Mouse (Mus musculus): ENCODE data around the gene Mfsd6l.

Gene Mfsd6l

DNA sequence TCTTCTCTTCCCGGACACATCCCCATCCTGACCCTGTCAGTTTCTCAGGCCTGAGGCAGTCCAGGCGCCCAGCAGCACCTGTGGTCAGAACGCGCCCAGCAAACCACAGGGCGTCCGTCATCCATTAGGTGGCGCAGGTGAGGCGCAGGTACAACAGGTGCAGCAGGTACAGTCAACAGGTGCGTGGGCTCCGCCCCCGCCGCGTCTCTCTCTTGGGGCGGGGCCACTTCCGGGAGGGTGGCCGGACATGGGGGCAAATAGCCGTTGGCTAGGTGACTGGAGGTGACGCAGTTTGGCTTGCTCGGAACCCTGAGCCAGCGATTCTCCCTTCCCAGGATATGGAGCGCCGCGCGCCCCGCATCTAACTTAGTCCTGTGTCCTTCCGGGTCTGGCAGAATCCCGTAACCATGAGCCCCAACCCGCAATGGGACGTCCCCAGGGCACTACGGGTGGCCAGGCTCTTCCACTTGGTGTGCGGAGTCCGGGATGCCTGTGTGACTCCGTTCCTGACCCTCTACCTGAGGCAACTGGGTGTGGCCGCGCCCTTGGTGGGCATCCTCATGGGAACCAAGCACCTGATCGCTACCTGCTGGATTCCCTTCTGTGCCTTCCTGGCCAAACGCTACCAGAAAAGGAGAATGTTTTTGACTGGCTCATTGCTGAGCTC, at the start of gene Mfsd6l:
TSS of gene Mfsd6l (plus strand) at position 269 of the 667 bp plus-strand sequence.
- no peak for DNase-seq (ENCODE audit: low spot score)

- DNase-seq (ENCODE audit: low spot score): no peak
These were observed 48.7 kb upstream of the Mfsd6l start for GRCm38 (mm10) chr11:68507246-68507645.

GRCm38 (mm10) chr11:68508619-68509018, 47.4 kb upstream of the Mfsd6l start:
- no peak for DNase-seq (ENCODE audit: low spot score)

GRCm38 (mm10) chr11:68509194-68509593, 46.8 kb upstream of the Mfsd6l start:
- DNase-seq (ENCODE audit: low spot score): no peak

DNA sequence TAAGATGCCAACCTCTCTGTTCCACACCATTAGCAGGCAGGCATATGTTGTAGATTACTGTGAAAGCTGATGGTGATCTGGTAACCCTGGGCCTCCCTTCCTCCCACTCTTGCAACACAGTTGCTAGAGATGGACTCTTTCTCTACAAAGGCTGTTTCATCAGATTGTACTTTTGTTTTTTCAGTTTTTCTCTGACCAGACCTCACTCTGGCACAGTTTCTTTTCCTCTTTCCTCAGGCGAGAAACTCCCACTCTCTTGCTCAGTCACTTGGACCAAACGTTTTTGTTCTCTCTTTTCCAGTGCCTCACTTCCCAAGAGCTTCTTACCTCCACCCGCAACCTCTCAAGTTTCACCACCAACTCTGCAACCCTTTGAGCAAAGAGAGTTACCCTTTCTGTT, 42.0 kb upstream of the Mfsd6l start:
- no peak for DNase-seq (ENCODE audit: low spot score)

DNA sequence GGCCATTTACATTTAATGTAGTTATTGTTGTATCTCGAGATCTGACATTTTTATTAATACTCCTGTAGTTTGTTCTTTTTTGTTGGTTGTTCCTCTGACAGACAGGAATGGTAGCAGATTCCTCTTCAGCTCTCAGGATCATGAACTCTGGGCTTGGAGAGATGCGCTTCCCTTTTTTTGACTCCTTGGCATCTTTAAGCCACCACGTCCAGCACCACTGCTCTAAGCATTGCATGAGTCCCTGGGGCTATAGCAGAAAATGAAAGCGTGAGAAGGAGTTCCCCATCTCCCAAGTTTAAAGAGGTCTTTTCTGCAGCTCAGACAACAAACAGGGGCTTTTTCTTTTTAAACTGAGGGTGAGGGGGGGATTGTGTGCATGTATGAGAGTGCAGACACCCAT, 36.6 kb upstream of the Mfsd6l start:
- DNase-seq (ENCODE audit: low spot score): no peak

- DNase-seq (ENCODE audit: low spot score): no peak
These were observed 36.2 kb upstream of the Mfsd6l start for GRCm38 (mm10) chr11:68519815-68520214.

- DNase-seq (ENCODE audit: low spot score): no peak
These were observed 35.5 kb upstream of the Mfsd6l start for GRCm38 (mm10) chr11:68520439-68520838.

GRCm38 (mm10) chr11:68521352-68521751, 34.6 kb upstream of the Mfsd6l start:
- no peak for DNase-seq (ENCODE audit: low spot score)

GRCm38 (mm10) chr11:68526441-68526840, 29.5 kb upstream of the Mfsd6l start:
- DNase-seq (ENCODE audit: low spot score): no peak

DNA sequence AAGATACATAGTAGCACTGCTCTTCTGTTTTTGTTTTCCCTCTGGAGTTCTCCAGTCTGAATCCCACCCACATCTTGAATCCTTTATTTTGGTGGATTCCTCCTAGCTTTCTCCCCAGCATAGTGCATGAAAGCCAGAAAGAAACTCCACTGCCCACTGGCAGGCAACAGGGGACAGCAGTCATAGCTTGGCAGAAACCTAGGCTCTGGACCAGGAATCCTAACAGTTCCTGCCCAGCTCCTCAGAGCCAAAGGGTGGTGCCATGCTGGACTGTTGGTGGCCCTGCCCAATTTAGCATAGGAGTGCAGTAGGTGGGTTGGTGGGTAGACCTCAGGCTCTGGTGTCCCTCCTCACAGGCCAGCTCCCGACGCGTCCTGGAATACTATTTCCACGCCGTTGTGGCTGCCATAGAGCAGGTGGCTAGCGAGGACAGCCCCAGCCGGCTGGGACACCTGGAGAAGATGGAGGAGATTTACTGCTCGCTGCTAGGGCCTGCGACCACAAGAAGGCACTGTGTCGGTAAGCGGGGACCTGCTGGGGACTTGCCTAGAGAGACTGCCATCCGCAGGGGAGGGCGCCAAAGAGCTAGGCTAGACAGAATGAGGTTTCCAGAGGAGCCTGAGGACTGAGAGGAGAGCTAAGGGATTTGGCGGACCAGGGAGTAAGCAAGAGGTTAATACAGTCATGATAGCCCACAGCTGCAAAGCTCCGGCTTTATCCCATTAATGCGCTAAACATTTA, 24.8 kb upstream of the Mfsd6l start:
- DNase-seq (ENCODE audit: low spot score): peak; percentile 57

DNA sequence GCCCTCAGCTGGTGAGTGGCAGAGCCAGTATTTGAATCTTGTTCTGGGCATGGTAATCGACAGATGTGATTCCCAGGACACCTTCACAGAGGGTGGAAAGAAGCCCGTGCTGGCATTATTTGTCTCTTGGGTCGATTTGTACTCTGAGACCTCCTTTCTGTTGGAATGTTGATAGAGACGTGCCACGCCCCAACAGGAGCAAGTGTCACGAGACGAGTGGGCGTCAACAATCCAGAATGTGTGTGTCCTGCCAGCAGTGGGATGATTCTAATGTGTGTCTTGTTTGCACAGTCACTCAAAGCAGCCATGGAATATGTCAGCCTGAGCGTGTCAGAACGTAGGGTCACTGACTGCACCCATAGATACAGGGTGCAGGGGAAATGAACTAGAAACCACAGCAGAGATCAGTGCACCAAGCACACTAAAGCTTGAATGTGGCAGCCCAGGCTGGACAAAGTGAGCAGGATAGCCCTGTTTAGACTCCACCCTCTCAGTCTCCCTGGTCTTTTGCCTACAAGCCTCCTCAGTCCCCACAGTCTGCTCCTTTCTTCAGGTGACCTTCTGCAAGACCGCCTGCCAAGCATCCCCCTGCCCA, 23.9 kb upstream of the Mfsd6l start:
- DNase-seq (ENCODE audit: low spot score): no peak

GRCm38 (mm10) chr11:68532773-68533172, 23.2 kb upstream of the Mfsd6l start:
- DNase-seq (ENCODE audit: low spot score): no peak

- no peak for DNase-seq (ENCODE audit: low spot score)
These were observed 22.0 kb upstream of the Mfsd6l start for GRCm38 (mm10) chr11:68533971-68534475.

DNA sequence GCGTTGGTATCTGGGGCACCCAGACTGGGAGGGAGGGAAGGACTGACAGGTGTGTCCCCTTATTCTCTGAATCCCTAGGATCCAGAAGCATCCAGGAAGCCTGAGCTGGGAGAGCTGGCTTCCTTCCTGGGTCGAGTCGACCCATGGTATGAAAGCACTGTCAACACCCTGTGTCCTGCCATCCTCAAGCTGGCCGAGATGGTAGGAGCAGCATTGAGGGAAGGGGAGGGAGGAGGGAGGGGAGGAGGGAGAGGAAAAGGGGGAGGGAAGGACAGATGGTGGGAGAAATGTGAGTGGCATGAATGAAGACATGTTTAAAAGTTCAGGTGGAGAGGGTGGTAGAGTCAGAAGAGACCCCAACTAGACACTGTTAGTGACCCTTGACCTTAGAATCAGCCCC, 20.0 kb upstream of the Mfsd6l start:
- DNase-seq (ENCODE audit: low spot score): no peak

DNA sequence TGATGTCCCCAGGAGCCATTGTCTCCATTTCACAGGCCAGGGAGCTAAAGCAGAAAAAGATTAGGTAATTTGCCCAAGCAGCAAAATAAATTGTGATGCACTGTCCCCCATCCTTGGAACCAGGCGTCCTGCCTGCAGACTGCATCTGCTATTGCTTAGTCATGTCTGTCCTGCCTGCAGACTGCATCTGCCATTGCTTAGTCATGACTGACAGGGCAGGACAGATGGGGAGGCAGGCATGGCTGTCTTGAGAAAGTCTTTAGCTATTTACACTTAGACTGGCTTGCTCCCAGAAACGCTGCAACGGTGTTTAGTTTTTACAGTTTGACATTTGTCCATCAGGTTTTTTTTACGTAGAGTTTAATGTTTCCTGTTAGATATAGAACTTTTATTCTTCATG, 19.5 kb upstream of the Mfsd6l start:
- peak; percentile 52 for DNase-seq (ENCODE audit: low spot score)

DNA sequence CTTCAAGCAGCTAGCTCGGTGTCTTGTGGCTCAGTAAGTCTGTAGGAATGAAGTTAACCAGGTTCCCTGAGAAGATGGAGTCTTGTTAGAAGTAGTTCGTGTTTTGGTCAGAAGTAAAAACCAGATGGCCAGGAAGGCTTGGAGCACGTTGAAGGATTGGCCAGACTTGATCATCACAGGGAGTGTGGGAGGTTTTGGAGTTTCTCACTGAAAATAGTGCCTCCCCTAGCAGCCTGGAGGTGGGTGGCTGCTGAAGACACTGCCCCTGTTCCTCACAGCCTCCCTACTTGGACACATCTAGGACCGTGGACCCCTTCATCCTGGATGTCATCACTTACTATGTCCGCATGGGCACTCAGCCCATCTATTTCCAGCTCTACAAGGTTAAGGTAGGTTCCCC, 16.4 kb upstream of the Mfsd6l start:
- DNase-seq (ENCODE audit: low spot score): no peak

DNA sequence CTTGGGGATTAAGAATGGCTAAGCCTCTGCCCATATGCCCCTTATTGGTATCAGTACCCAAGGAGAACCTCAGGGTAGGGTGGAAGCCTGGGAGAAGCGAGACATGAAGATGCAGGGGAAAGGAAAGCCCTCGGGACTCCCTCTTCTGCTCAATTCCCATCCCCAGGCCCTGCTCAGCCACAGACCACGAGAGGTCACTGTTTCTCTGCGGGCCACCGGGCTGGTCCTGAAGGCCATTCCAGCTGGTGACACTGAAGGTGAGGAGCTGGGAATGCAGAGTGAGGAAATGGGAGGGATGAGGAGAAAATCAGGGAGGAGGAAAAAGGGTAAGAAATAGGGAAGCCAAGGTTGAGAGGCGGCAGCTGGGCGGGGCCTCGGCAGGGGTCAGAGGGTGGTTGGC, 11.4 kb upstream of the Mfsd6l start:
- peak; percentile 50 for DNase-seq (ENCODE audit: low spot score)

DNA sequence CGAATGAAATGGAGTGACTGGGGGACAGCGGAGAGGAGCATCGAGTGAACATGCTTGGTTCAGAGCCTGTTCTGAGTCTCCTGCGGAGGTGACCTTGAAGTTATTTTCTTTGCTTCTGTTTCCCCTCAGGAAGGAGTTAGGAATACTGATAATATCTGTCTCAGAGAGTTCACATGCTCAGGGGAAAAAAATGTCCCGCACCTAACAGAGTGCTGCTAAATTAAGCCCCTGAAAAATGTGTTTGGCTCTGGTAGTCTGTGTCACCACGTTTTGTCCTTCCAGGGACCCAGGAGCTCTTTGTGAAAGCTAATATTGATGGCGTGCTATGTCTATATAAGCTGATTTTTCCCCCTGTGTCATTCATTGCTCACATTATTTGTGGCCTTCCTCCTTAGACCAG, 10.8 kb upstream of the Mfsd6l start:
- no peak for DNase-seq (ENCODE audit: low spot score)

GRCm38 (mm10) chr11:68545682-68546222, 10.2 kb upstream of the Mfsd6l start:
- DNase-seq (ENCODE audit: low spot score): no peak

DNA sequence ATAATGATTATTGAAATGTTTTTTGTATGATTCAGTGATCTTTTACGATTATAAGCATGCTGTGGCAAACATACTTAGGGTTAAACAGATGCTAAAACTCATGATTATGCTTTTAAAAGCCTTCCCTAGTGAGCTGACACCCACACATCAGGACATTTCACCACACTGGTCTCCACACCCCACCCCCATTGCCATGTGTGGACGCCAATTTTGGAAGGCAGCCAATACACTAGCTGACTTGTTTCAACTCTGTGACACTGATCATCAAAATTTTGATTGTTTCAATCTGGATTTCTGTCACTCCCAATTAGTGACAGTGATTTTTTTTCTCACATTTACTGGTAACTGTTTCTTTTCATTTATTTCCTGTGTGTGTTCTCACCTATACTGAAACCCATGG, 8.5 kb upstream of the Mfsd6l start:
- DNase-seq (ENCODE audit: low spot score): no peak

DNA sequence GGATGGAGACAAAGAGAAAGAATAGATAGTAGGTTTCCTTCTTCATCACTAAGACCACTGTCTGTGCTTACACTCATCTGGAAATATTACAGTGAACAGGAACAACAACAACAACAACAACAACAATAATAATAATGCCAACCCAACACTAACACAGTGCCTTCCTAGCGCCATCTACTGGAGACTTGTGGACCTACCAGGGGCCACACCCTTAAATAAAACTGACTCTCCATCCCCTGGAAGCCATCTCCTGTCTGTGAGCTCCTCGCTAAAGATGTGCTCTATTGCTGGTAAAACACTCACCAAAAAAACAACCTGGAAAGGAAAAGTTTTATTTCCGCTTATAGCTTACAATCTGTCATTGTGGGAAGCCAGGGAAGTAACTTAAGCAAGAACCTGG, 6.4 kb upstream of the Mfsd6l start:
- no peak for DNase-seq (ENCODE audit: low spot score)

GRCm38 (mm10) chr11:68550358-68550757, 5.6 kb upstream of the Mfsd6l start:
- no peak for DNase-seq (ENCODE audit: low spot score)
